Mouse (Mus musculus): ENCODE measurements around the gene Ano2.

- TF ChIP-seq POLR2A (IDR thresholded peaks at IDR 0.05; ENCODE audit: insufficient read depth, low read length) (no peak), CTCF (IDR thresholded peaks at IDR 0.05; ENCODE audit: low read depth, low read length) (no peak), EP300 (IDR thresholded peaks at IDR 0.05; ENCODE audit: insufficient read depth, low read depth, low read length) (no peak)
Measured at GRCm38 (mm10) chr6:126016991-126017390, 326.8 kb downstream of the Ano2 start.

All from ES-Bruce4 (cell line).